In genomic region chr7:125873971-125874495, GRCm38 (mm10) we compare ENCODE assay signal across 18 mouse cellular contexts.
DNase-seq lines count a peak whose midpoint lies in the region; ATAC-seq lines count a peak whose summit lies in the region.
"Had no signal": no experiment of that assay in that cellular context is flagged by ENCODE, and none has a peak within 500 bp of the region (broad histone marks: within the 10 kb centered on the region; RNA-seq: fewer than 3 reads in every experiment).

No protein-coding gene starts in this region.

- peak overlapping the region; percentile 35; the same call in 1 of the 2 replicates for H3K27ac ChIP-seq in forebrain, embryonic 10.5 days
- H3K27ac ChIP-seq in forebrain, embryonic 14.5 days (ENCODE audit: low read depth, low read length) = no peak overlapping the region
- peak overlapping the region; percentile 16; the same call in 1 of the 2 replicates for H3K27ac ChIP-seq in limb, embryonic 10.5 days
- H3K27ac ChIP-seq: gastrocnemius, adult 2 months; hindbrain, embryonic 15.5 days; liver, embryonic 13.5 days; lung, embryonic 15.5 days; midbrain, embryonic 15.5 days had no signal

- no peak for ATAC-seq in forebrain, embryonic 14.5 days
- ATAC-seq: midbrain, embryonic 15.5 days had no signal

- no peak for DNase-seq in forebrain, embryonic 10.5 days (ENCODE audit: extremely low spot score, low spot score)
- no peak for DNase-seq in forebrain, embryonic 14.5 days (ENCODE audit: low spot score)
- DNase-seq in lung, postnatal 10 days = peak; percentile 39
- no peak for DNase-seq in lung, postnatal 25 days (ENCODE audit: low spot score)
- DNase-seq in adrenal gland, postnatal 14 days = peak; percentile 62
- DNase-seq in limb, embryonic 10.5 days (ENCODE audit: low spot score) = no peak
- no peak for DNase-seq in spleen, adult 12 weeks (ENCODE audit: low spot score)
- DNase-seq: cerebellum, adult 11-12 months; cerebellum, postnatal 10 days; gastrocnemius, adult 2 months; kidney, adult 8-10 months; kidney, postnatal 14 days; liver, embryonic 13.5 days had no signal

- H3K27me3 ChIP-seq in forebrain, embryonic 10.5 days (ENCODE audit: poor library complexity, severe bottlenecking) = no peaks in the 10 kb centered on the region
- H3K27me3 ChIP-seq in forebrain, embryonic 14.5 days (replicated peaks; ENCODE audit: control insufficient read depth, insufficient read depth, low read length) = no peaks in the 10 kb centered on the region
- H3K27me3 ChIP-seq in limb, embryonic 10.5 days (ENCODE audit: low read depth, poor library complexity, severe bottlenecking) = no peaks in the 10 kb centered on the region
- H3K27me3 ChIP-seq: hindbrain, embryonic 15.5 days; liver, embryonic 13.5 days; lung, embryonic 15.5 days; midbrain, embryonic 15.5 days had no signal

- peaks cover 21% of the 10 kb centered on the region for H3K4me1 ChIP-seq in forebrain, embryonic 10.5 days
- peaks cover 12% of the 10 kb centered on the region for H3K4me1 ChIP-seq in forebrain, embryonic 14.5 days (ENCODE audit: control insufficient read depth, insufficient read depth, low read length)
- H3K4me1 ChIP-seq in limb, embryonic 10.5 days = peaks cover 49% of the 10 kb centered on the region
- H3K4me1 ChIP-seq: liver, embryonic 13.5 days had no signal

- H3K9ac ChIP-seq in forebrain, embryonic 14.5 days (ENCODE audit: low read length) = no peak overlapping the region
- H3K9ac ChIP-seq: hindbrain, embryonic 15.5 days; liver, embryonic 13.5 days; lung, embryonic 15.5 days; midbrain, embryonic 15.5 days had no signal

- no peak overlapping the region for H3K4me3 ChIP-seq in forebrain, embryonic 10.5 days
- no peak overlapping the region for H3K4me3 ChIP-seq in forebrain, embryonic 14.5 days (ENCODE audit: low read depth, low read length)
- no peak overlapping the region for H3K4me3 ChIP-seq in limb, embryonic 10.5 days
- H3K4me3 ChIP-seq: gastrocnemius, adult 2 months; hindbrain, embryonic 15.5 days; liver, embryonic 13.5 days; lung, embryonic 15.5 days; megakaryocyte, embryonic 14.5 days; midbrain, embryonic 15.5 days had no signal

- 92% methylated on average over 6 of the region's 6 CpGs for WGBS in forebrain, embryonic 10.5 days
- WGBS in forebrain, embryonic 14.5 days = 83% methylated on average over 6 of the region's 6 CpGs
- 94% methylated on average over 6 of the region's 6 CpGs for WGBS in limb, embryonic 10.5 days

- no peak overlapping the region for H3K4me2 ChIP-seq in forebrain, embryonic 14.5 days (ENCODE audit: low read length)
- H3K4me2 ChIP-seq: heart, embryonic 11.5 days; hindbrain, embryonic 15.5 days; liver, embryonic 13.5 days; lung, embryonic 15.5 days; midbrain, embryonic 15.5 days had no signal

- H3K36me3 ChIP-seq in forebrain, embryonic 10.5 days (replicated peaks) = no peaks in the 10 kb centered on the region
- no peaks in the 10 kb centered on the region for H3K36me3 ChIP-seq in forebrain, embryonic 14.5 days (ENCODE audit: control insufficient read depth, insufficient read depth, low read length)
- no peaks in the 10 kb centered on the region for H3K36me3 ChIP-seq in limb, embryonic 10.5 days
- H3K36me3 ChIP-seq: hindbrain, embryonic 15.5 days; liver, embryonic 13.5 days; lung, embryonic 15.5 days; midbrain, embryonic 15.5 days had no signal

- H3K9me3 ChIP-seq in forebrain, embryonic 10.5 days = no peaks in the 10 kb centered on the region
- no peaks in the 10 kb centered on the region for H3K9me3 ChIP-seq in forebrain, embryonic 14.5 days (replicated peaks; ENCODE audit: control insufficient read depth, low read length)
- no peaks in the 10 kb centered on the region for H3K9me3 ChIP-seq in limb, embryonic 10.5 days (replicated peaks)
- H3K9me3 ChIP-seq: hindbrain, embryonic 15.5 days; liver, embryonic 13.5 days; lung, embryonic 15.5 days; megakaryocyte, embryonic 14.5 days; midbrain, embryonic 15.5 days had no signal

Comparison
In these comparisons a context has a peak if more than half of its experiments do, and no peak if none do; other contexts are left out.
1. DNase-seq: peak in lung, postnatal 10 days (single experiment) and adrenal gland, postnatal 14 days (single experiment); none in forebrain, embryonic 10.5 days (single experiment), forebrain, embryonic 14.5 days (single experiment), lung, postnatal 25 days (single experiment), limb, embryonic 10.5 days (single experiment) and spleen, adult 12 weeks (single experiment).